Mouse (Mus musculus): Measurements from ENCODE around the gene Polr2h. TPM values are rescaled to one million over a fixed set of nuclear protein-coding genes. Genes with fewer than 3 reads are reported as not detected.

Gene Polr2h
- polyA plus RNA-seq, 1 experiment, result 10.1 TPM

- peak overlapping the region; percentile 41 for H3K27ac ChIP-seq (ENCODE audit: insufficient read depth, low read depth, low read length)
- no peak overlapping the region for H3K4me3 ChIP-seq (ENCODE audit: insufficient read depth, low read length)
Measured at GRCm38 (mm10) chr16:20677380-20677779, 40.1 kb upstream of the Polr2h start.

GRCm38 (mm10) chr16:20677974-20678675 lies 39.3 kb upstream of the Polr2h start:
- TF ChIP-seq POLR2A (IDR thresholded peaks at IDR 0.05; ENCODE audit: borderline replicate concordance, low read depth, low read length) (no peak), CTCF (IDR thresholded peaks at IDR 0.05; ENCODE audit: low read depth, low read length) (no peak)
- Histone ChIP-seq H3K27ac (ENCODE audit: insufficient read depth, low read depth, low read length) (peak overlapping the region; percentile 41), H3K4me1 (ENCODE audit: control insufficient read depth, insufficient read depth, low read length) (peaks cover 31% of the 10 kb centered on the region), H3K4me3 (ENCODE audit: insufficient read depth, low read length) (no peak overlapping the region)

More at GRCm38 (mm10) chr16:20677380-20677779, 40.1 kb upstream of the Polr2h start:
- TF ChIP-seq POLR2A (IDR thresholded peaks at IDR 0.05; ENCODE audit: borderline replicate concordance, low read depth, low read length), result no peak
- no peak for TF ChIP-seq CTCF (IDR thresholded peaks at IDR 0.05; ENCODE audit: low read depth, low read length)
- H3K4me1 ChIP-seq (ENCODE audit: control insufficient read depth, insufficient read depth, low read length), result peaks cover 31% of the 10 kb centered on the region

- H3K27ac ChIP-seq (ENCODE audit: insufficient read depth, low read depth, low read length), result no peak overlapping the region
- no peak for TF ChIP-seq POLR2A (IDR thresholded peaks at IDR 0.05; ENCODE audit: borderline replicate concordance, low read depth, low read length)
- no peak for TF ChIP-seq CTCF (IDR thresholded peaks at IDR 0.05; ENCODE audit: low read depth, low read length)
- peaks cover 20% of the 10 kb centered on the region for H3K4me1 ChIP-seq (ENCODE audit: control insufficient read depth, insufficient read depth, low read length)
- no peak overlapping the region for H3K4me3 ChIP-seq (ENCODE audit: insufficient read depth, low read length)
Measured at GRCm38 (mm10) chr16:20690774-20691173, 26.7 kb upstream of the Polr2h start.

GRCm38 (mm10) chr16:20691617-20692016 lies 25.8 kb upstream of the Polr2h start:
- Histone ChIP-seq H3K4me3 (ENCODE audit: insufficient read depth, low read length) (no peak overlapping the region), H3K4me1 (ENCODE audit: control insufficient read depth, insufficient read depth, low read length) (peaks cover 20% of the 10 kb centered on the region), H3K27ac (ENCODE audit: insufficient read depth, low read depth, low read length) (no peak overlapping the region)
- TF ChIP-seq POLR2A (IDR thresholded peaks at IDR 0.05; ENCODE audit: borderline replicate concordance, low read depth, low read length), result no peak
- no peak for TF ChIP-seq CTCF (IDR thresholded peaks at IDR 0.05; ENCODE audit: low read depth, low read length)

- Histone ChIP-seq H3K4me1 (ENCODE audit: control insufficient read depth, insufficient read depth, low read length) (peaks cover 20% of the 10 kb centered on the region), H3K4me3 (ENCODE audit: insufficient read depth, low read length) (no peak overlapping the region), H3K27ac (ENCODE audit: insufficient read depth, low read depth, low read length) (no peak overlapping the region)
- TF ChIP-seq CTCF (IDR thresholded peaks at IDR 0.05; ENCODE audit: low read depth, low read length) (no peak), POLR2A (IDR thresholded peaks at IDR 0.05; ENCODE audit: borderline replicate concordance, low read depth, low read length) (no peak)
Measured at GRCm38 (mm10) chr16:20692241-20692965, 25.1 kb upstream of the Polr2h start.

GRCm38 (mm10) chr16:20693111-20693701 lies 24.3 kb upstream of the Polr2h start, which contains the start of gene Fam131a:
Fam131a (plus strand) TSS chr16:20693241.
- no peak within 1 kb of the TSS for H3K27ac ChIP-seq (ENCODE audit: insufficient read depth, low read depth, low read length)
- H3K4me3 ChIP-seq (ENCODE audit: insufficient read depth, low read length), result peak within 1 kb of the TSS; percentile 55
- H3K4me1 ChIP-seq (ENCODE audit: control insufficient read depth, insufficient read depth, low read length), result peaks cover 20% of the 10 kb centered on the region
- TF ChIP-seq CTCF (IDR thresholded peaks at IDR 0.05; ENCODE audit: low read depth, low read length) (no peak), POLR2A (IDR thresholded peaks at IDR 0.05; ENCODE audit: borderline replicate concordance, low read depth, low read length) (no peak)

- no peak for TF ChIP-seq CTCF (IDR thresholded peaks at IDR 0.05; ENCODE audit: low read depth, low read length)
- TF ChIP-seq POLR2A (IDR thresholded peaks at IDR 0.05; ENCODE audit: borderline replicate concordance, low read depth, low read length), result no peak
- Histone ChIP-seq H3K27ac (ENCODE audit: insufficient read depth, low read depth, low read length) (no peak overlapping the region), H3K4me3 (ENCODE audit: insufficient read depth, low read length) (no peak overlapping the region), H3K4me1 (ENCODE audit: control insufficient read depth, insufficient read depth, low read length) (peaks cover 20% of the 10 kb centered on the region)
Measured at GRCm38 (mm10) chr16:20694781-20695180, 22.7 kb upstream of the Polr2h start.

GRCm38 (mm10) chr16:20695622-20696323 lies 21.7 kb upstream of the Polr2h start:
- Histone ChIP-seq H3K27ac (ENCODE audit: insufficient read depth, low read depth, low read length) (no peak overlapping the region), H3K4me1 (ENCODE audit: control insufficient read depth, insufficient read depth, low read length) (peaks cover 20% of the 10 kb centered on the region), H3K4me3 (ENCODE audit: insufficient read depth, low read length) (peak overlapping the region; percentile 7; the same call in 1 of the 2 replicates)
- no peak for TF ChIP-seq CTCF (IDR thresholded peaks at IDR 0.05; ENCODE audit: low read depth, low read length)
- no peak for TF ChIP-seq POLR2A (IDR thresholded peaks at IDR 0.05; ENCODE audit: borderline replicate concordance, low read depth, low read length)

- no peak overlapping the region for H3K27ac ChIP-seq (ENCODE audit: insufficient read depth, low read depth, low read length)
- no peak overlapping the region for H3K4me3 ChIP-seq (ENCODE audit: insufficient read depth, low read length)
- no peak for TF ChIP-seq POLR2A (IDR thresholded peaks at IDR 0.05; ENCODE audit: borderline replicate concordance, low read depth, low read length)
- H3K4me1 ChIP-seq (ENCODE audit: control insufficient read depth, insufficient read depth, low read length), result peaks cover 14% of the 10 kb centered on the region
Measured at GRCm38 (mm10) chr16:20699266-20699665, 18.2 kb upstream of the Polr2h start.
